Mouse (Mus musculus): ENCODE data around the gene Tti1.

Tti1 gene

GRCm38 (mm10) chr2:157970124-157970523 lies 58.1 kb downstream of the Tti1 start:
- no peak for DNase-seq

GRCm38 (mm10) chr2:157967856-157968255 lies 60.4 kb downstream of the Tti1 start:
- no peak for DNase-seq

- peak; percentile 33 for DNase-seq
Measured at GRCm38 (mm10) chr2:157957707-157958108, 70.5 kb downstream of the Tti1 start.

GRCm38 (mm10) chr2:157953978-157954377 lies 74.3 kb downstream of the Tti1 start:
- DNase-seq = no peak

GRCm38 (mm10) chr2:157944156-157944893 lies 83.9 kb downstream of the Tti1 start:
- DNase-seq = peak; percentile 57

GRCm38 (mm10) chr2:157943514-157944155 lies 84.6 kb downstream of the Tti1 start:
- peak; percentile 83 for DNase-seq

- no peak for DNase-seq
Measured at GRCm38 (mm10) chr2:157940586-157941185, 87.5 kb downstream of the Tti1 start.

GRCm38 (mm10) chr2:157936676-157937075 lies 91.6 kb downstream of the Tti1 start:
- DNase-seq = no peak

GRCm38 (mm10) chr2:157935444-157936171 lies 92.6 kb downstream of the Tti1 start:
- no peak for DNase-seq

GRCm38 (mm10) chr2:157932655-157933054 lies 95.6 kb downstream of the Tti1 start:
- no peak for DNase-seq
